Mouse (Mus musculus) lung, postnatal 0 days (tissue): ENCODE data around the gene Olfr108.

ENCODE experiments used
- CTCF ChIP-seq: IDR thresholded peaks from 2 replicates; pipeline ENCODE4 v1.5.1; 2016; ENCODE audit warnings: antibody characterized with exemption, mild to moderate bottlenecking
- EP300 ChIP-seq: IDR thresholded peaks from 2 replicates; pipeline ENCODE4 v1.6.1; 2016; ENCODE audit warnings: antibody characterized with exemption, mild to moderate bottlenecking, control low read depth

DNA sequence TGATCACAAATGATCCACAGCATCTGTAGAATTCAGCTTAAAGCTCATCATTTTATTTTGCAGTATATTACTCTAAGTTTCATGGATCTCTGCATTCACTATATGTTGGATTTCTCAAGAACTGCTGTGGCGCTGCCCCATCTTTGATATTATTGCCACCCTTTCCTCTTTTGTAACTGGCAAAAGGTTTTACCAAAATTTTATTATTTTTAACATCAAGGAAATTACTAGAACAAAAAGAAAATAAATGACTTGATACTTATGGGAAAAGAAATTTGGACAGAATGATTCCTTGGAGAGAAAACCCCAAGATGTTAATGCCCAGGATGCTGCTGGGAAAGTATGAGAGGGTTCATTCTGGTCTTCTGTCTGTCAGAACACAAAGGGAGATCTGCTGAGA lies 13.3 kb downstream of the Olfr108 start, which contains the start of gene Olfr109:
- TF ChIP-seq EP300 = no peak
- no peak for TF ChIP-seq CTCF
